Mouse (Mus musculus) MEL (cell line): ENCODE measurements around the gene Prpsap1. TPM values are rescaled to one million over a fixed set of nuclear protein-coding genes. Genes with fewer than 3 reads are reported as not detected.
A peak's percentile ranks its signal among the peaks of the same experiment; 100 is the strongest.

Experiments
- DNase-seq: peaks from one replicate; pipeline ENCODE4 v3.0.0; 2011; ENCODE audit warnings: low read depth, low spot score
- H3K27ac ChIP-seq: 2 replicates; pipeline ENCODE4 v1.5.1; 2012; ENCODE audit warnings: low read depth, mild to moderate bottlenecking, control low read depth, low read length, moderate library complexity; ENCODE audit not compliant: control insufficient read depth
- H3K27me3 ChIP-seq, 2 experiments: fragments of 150-350 bp in 1 of 2; sonication (generic) in 1 of 2; 2 replicates each; pipeline ENCODE4 v1.6.1; 2012; ENCODE audit warnings: low read length in 2 of 2, mild to moderate bottlenecking in 2 of 2, improper control_type of control experiment in 1 of 2, moderate library complexity in 1 of 2; ENCODE audit not compliant: insufficient read depth in 2 of 2, control insufficient read depth in 1 of 2
- H3K36me3 ChIP-seq, 2 experiments: 2 replicates each; pipeline ENCODE4 v1.6.1; 2012 to 2014; ENCODE audit warnings: low read length in 2 of 2, improper control_type of control experiment in 1 of 2, inconsistent platforms in 1 of 2, mild to moderate bottlenecking in 1 of 2; ENCODE audit not compliant: insufficient read depth in 2 of 2, control insufficient read depth in 1 of 2
- H3K4me1 ChIP-seq, 2 experiments: fragments of 150-350 bp in 1 of 2; sonication (generic) in 1 of 2; 2 replicates each; pipeline ENCODE4 v1.6.1; 2012; ENCODE audit warnings: low read length in 2 of 2, improper control_type of control experiment in 1 of 2, mild to moderate bottlenecking in 1 of 2; ENCODE audit not compliant: insufficient read depth in 2 of 2, control insufficient read depth in 1 of 2
- H3K4me3 ChIP-seq, 2 experiments: fragments of 150-350 bp in 1 of 2; sonication (generic) in 1 of 2; 2 replicates each; pipeline ENCODE4 v1.5.1; 2012; ENCODE audit warnings: low read depth in 2 of 2, low read length in 2 of 2, mild to moderate bottlenecking in 2 of 2, moderate library complexity in 2 of 2, control low read depth in 1 of 2, improper control_type of control experiment in 1 of 2; ENCODE audit not compliant: control insufficient read depth in 1 of 2, insufficient read depth in 1 of 2
- H3K79me2 ChIP-seq: 2 replicates; pipeline ENCODE4 v1.6.1; 2012; ENCODE audit warnings: mild to moderate bottlenecking, low read length, moderate library complexity; ENCODE audit not compliant: control insufficient read depth, poor library complexity, insufficient read depth
- H3K9ac ChIP-seq: 2 replicates; pipeline ENCODE4 v1.6.1; 2012; ENCODE audit warnings: low read depth, mild to moderate bottlenecking, control low read depth, low read length, moderate library complexity; ENCODE audit not compliant: control insufficient read depth, poor library complexity, severe bottlenecking
- H3K9me3 ChIP-seq: fragments of 150-350 bp; sonication (generic); replicated peaks from 2 replicates; pipeline ENCODE4 v1.6.1; 2012; ENCODE audit warnings: mild to moderate bottlenecking, low read length, improper control_type of control experiment, moderate library complexity; ENCODE audit not compliant: insufficient read depth
- CHD1 ChIP-seq: IDR thresholded peaks from 2 replicates; pipeline ENCODE4 v1.6.1; 2012; ENCODE audit warnings: low read depth, mild to moderate bottlenecking, inconsistent platforms, low read length, improper control_type of control experiment
- CTCF ChIP-seq, 3 experiments: IDR thresholded peaks in 2 of 3; conservative IDR thresholded peaks in 1 of 3; 2 replicates each; pipeline ENCODE4 v1.5.1; 2011 to 2012; ENCODE audit warnings: low read length in 3 of 3, low read depth in 2 of 3, mild to moderate bottlenecking in 2 of 3, improper control_type of control experiment in 1 of 3, inconsistent platforms in 1 of 3, mixed read lengths in 1 of 3, moderate library complexity in 1 of 3; ENCODE audit not compliant: control insufficient read depth in 1 of 3, insufficient read depth in 1 of 3, poor library complexity in 1 of 3, severe bottlenecking in 1 of 3
- ELF1 ChIP-seq: IDR thresholded peaks from 2 replicates; pipeline ENCODE4 v1.6.1; 2014; ENCODE audit warnings: low read depth, mild to moderate bottlenecking, inconsistent platforms, low read length, improper control_type of control experiment, moderate library complexity
- GABPA ChIP-seq: IDR thresholded peaks from 2 replicates; pipeline ENCODE4 v1.6.1; 2012; ENCODE audit warnings: low read depth, mild to moderate bottlenecking, inconsistent platforms, low read length, improper control_type of control experiment, moderate library complexity
- HCFC1 ChIP-seq: IDR thresholded peaks from 2 replicates; pipeline ENCODE4 v1.6.1; 2012; ENCODE audit warnings: low read depth, mild to moderate bottlenecking, inconsistent platforms, low read length, improper control_type of control experiment, moderate library complexity
- MAZ ChIP-seq: IDR thresholded peaks from 2 replicates; pipeline ENCODE4 v1.6.1; 2012; ENCODE audit warnings: low read depth, mild to moderate bottlenecking, inconsistent platforms, low read length, improper control_type of control experiment
- MEF2A ChIP-seq: IDR thresholded peaks from 2 replicates; pipeline ENCODE4 v1.6.1; 2014; ENCODE audit warnings: low read depth, mild to moderate bottlenecking, inconsistent platforms, low read length, improper control_type of control experiment; ENCODE audit not compliant: poor library complexity, insufficient replicate concordance, severe bottlenecking; ENCODE audit errors: extremely low read depth
- MXI1 ChIP-seq: IDR thresholded peaks from 2 replicates; pipeline ENCODE4 v1.6.1; 2011; ENCODE audit warnings: mild to moderate bottlenecking, low read depth, low read length, improper control_type of control experiment
- NELFE ChIP-seq: IDR thresholded peaks from 2 replicates; pipeline ENCODE4 v1.6.1; 2011; ENCODE audit warnings: low read depth, low read length, improper control_type of control experiment
- NRF1 ChIP-seq: IDR thresholded peaks from 2 replicates; pipeline ENCODE4 v1.6.1; 2014; ENCODE audit warnings: low read depth, mild to moderate bottlenecking, inconsistent platforms, low read length, improper control_type of control experiment, moderate library complexity; ENCODE audit not compliant: poor library complexity, insufficient read depth, severe bottlenecking
- POLR2A ChIP-seq, 2 experiments: IDR thresholded peaks; 2 replicates each; pipeline ENCODE4 v1.6.1; 2011 to 2012; ENCODE audit warnings: low read length in 2 of 2, mild to moderate bottlenecking in 2 of 2, control low read depth in 1 of 2, improper control_type of control experiment in 1 of 2, low read depth in 1 of 2, moderate library complexity in 1 of 2; ENCODE audit not compliant: control insufficient read depth in 1 of 2, insufficient read depth in 1 of 2, poor library complexity in 1 of 2
- POLR2AphosphoS5 ChIP-seq: IDR thresholded peaks from 2 replicates; pipeline ENCODE4 v1.6.1; 2012; ENCODE audit warnings: low read depth, borderline replicate concordance, mild to moderate bottlenecking, inconsistent platforms, low read length, moderate library complexity, mixed read lengths
- RCOR1 ChIP-seq: IDR thresholded peaks from 2 replicates; pipeline ENCODE4 v1.6.1; 2012; ENCODE audit warnings: low read depth, mild to moderate bottlenecking, inconsistent platforms, low read length, improper control_type of control experiment
- SIN3A ChIP-seq: IDR thresholded peaks from 2 replicates; pipeline ENCODE4 v1.6.1; 2012; ENCODE audit warnings: low read length, improper control_type of control experiment, inconsistent platforms
- SMC3 ChIP-seq: IDR thresholded peaks from 2 replicates; pipeline ENCODE4 v1.6.1; 2011; ENCODE audit warnings: low read depth, low read length, improper control_type of control experiment
- TAL1 ChIP-seq: IDR thresholded peaks from 2 replicates; pipeline ENCODE4 v1.6.1; 2012; ENCODE audit warnings: mild to moderate bottlenecking, inconsistent platforms, low read length, moderate library complexity, mixed read lengths
- TBP ChIP-seq: IDR thresholded peaks from 2 replicates; pipeline ENCODE4 v1.8.0; 2011; ENCODE audit warnings: low read depth, low read length, improper control_type of control experiment
- TCF12 ChIP-seq: IDR thresholded peaks from 2 replicates; pipeline ENCODE4 v1.6.1; 2014; ENCODE audit warnings: low read depth, mild to moderate bottlenecking, inconsistent platforms, low read length, improper control_type of control experiment, moderate library complexity
- UBTF ChIP-seq: IDR thresholded peaks from 2 replicates; pipeline ENCODE4 v1.6.1; 2012; ENCODE audit warnings: low read depth, mild to moderate bottlenecking, inconsistent platforms, low read length, improper control_type of control experiment, moderate library complexity, borderline replicate concordance; ENCODE audit not compliant: insufficient read depth
- ZMIZ1 ChIP-seq: IDR thresholded peaks from 2 replicates; pipeline ENCODE4 v1.6.1; 2012; ENCODE audit warnings: low read depth, mild to moderate bottlenecking, inconsistent platforms, low read length, improper control_type of control experiment, moderate library complexity
- ZNF384 ChIP-seq: IDR thresholded peaks from 2 replicates; pipeline ENCODE4 v1.6.1; 2012; ENCODE audit warnings: low read depth, mild to moderate bottlenecking, inconsistent platforms, low read length, improper control_type of control experiment
- polyA plus RNA-seq, 2 experiments: library from polyadenylated mRNA; stranded (reverse) in 1 of 2; unstranded in 1 of 2; fragments of >175 nt in 1 of 2; fragments of >200 nt in 1 of 2; gene quantifications; 2 replicates each; pipeline versions ENCODE4 v1.2.1 to v1.2.4; 2012; ENCODE audit warnings: low replicate concordance in 2 of 2, low read depth in 1 of 2; ENCODE audit not compliant: insufficient read length in 2 of 2, insufficient read depth in 1 of 2, missing spikeins in 1 of 2
- total RNA-seq: library from RNA; depleted of rRNA; stranded (reverse); fragments of 300-350 nt; gene quantifications from 2 replicates; pipeline ENCODE4 v1.2.3, GENCODE M21; 2012

Gene Prpsap1
- total and polyA plus RNA-seq, 3 experiments: 112 to 155 TPM; not detected in 1

GRCm38 (mm10) chr11:116532810-116533338 lies 38.9 kb upstream of the Prpsap1 start:
- Histone ChIP-seq H3K9me3 (no peaks in the 10 kb centered on the region), H3K4me1 (peaks cover 8 to 22% of the 10 kb centered on the region in 2 experiments; a peak in 3 of 4 replicates), H3K27me3 (no peaks in the 10 kb centered on the region), H3K36me3 (peaks cover 3 to 16% of the 10 kb centered on the region in 2 experiments; a peak in 3 of 4 replicates), H3K4me3 (peak overlapping the region; percentile 80 to 83), H3K79me2 (peaks cover 35% of the 10 kb centered on the region), H3K27ac (peak overlapping the region; percentile 73), H3K9ac (peak overlapping the region; percentile 85)
- peak; percentile 55 for TF ChIP-seq CHD1
- peak; percentile 82 for TF ChIP-seq SIN3A
- TF ChIP-seq CTCF (IDR thresholded peaks at IDR 0.05 in 2 of 3, conservative IDR thresholded peaks at IDR 0.05 in 1 of 3; ENCODE audit: control insufficient read depth in 1 of 3, insufficient read depth in 1 of 3, low read depth in 2 of 3, low read length in 3 of 3, poor library complexity in 1 of 3, severe bottlenecking in 1 of 3): peak in 2 of 3 experiments; percentile 29 to 43; a peak in 3 of 6 replicates
- TF ChIP-seq ELF1: no peak
- no peak for TF ChIP-seq NRF1
- TF ChIP-seq POLR2AphosphoS5: no peak
- peak; percentile 35 for TF ChIP-seq HCFC1
- peak; percentile 91 for TF ChIP-seq MAZ
- no peak for TF ChIP-seq MEF2A
- peak; percentile 77; the same call in 1 of the 2 replicates for TF ChIP-seq ZMIZ1
- no peak for TF ChIP-seq TAL1
- TF ChIP-seq ZNF384: no peak
- no peak for TF ChIP-seq RCOR1
- TF ChIP-seq TCF12: no peak
- TF ChIP-seq TBP: no peak
- TF ChIP-seq NELFE: peak; percentile 60; the same call in 1 of the 2 replicates
- TF ChIP-seq MXI1: peak; percentile 61; the same call in 1 of the 2 replicates
- TF ChIP-seq GABPA: no peak
- 0 out of 2 replicates have a peak, but pooled peaks have one; percentile 19 for TF ChIP-seq SMC3
- TF ChIP-seq POLR2A (IDR thresholded peaks at IDR 0.05; ENCODE audit: control insufficient read depth in 1 of 2, insufficient read depth in 1 of 2, low read depth in 1 of 2, low read length in 2 of 2, poor library complexity in 1 of 2): peak; percentile 40 to 43; a peak in 2 of 4 replicates
- peak; percentile 84; the same call in 1 of the 2 replicates for TF ChIP-seq UBTF
- peak; percentile 93 for DNase-seq
